ENCODE assay signal across 14 mouse cellular contexts in genomic region chr15:85662673-85663072, GRCm38 (mm10).
"Had no signal": no experiment of that assay in that cellular context is flagged by ENCODE, and none has a peak within 500 bp of the region (broad histone marks: within the 10 kb centered on the region; RNA-seq: fewer than 3 reads in every experiment).

No protein-coding gene starts in this region.

- DNase-seq: kidney, adult 9 months; kidney, postnatal 4 days; liver; liver, embryonic 13.5 days; liver, postnatal 0 days; lung, postnatal 36 days; midbrain, embryonic 14.5 days; right cerebral cortex, postnatal 14 days; thymus, postnatal 4 days had no signal

- H3K4me2 ChIP-seq: limb, embryonic 12.5 days; liver, embryonic 13.5 days; neural tube, embryonic 13.5 days had no signal

- H3K27ac ChIP-seq: kidney, postnatal 0 days; limb, embryonic 12.5 days; liver, embryonic 13.5 days; midbrain, embryonic 10.5 days had no signal

- H3K36me3 ChIP-seq: liver, embryonic 13.5 days; midbrain, embryonic 10.5 days had no signal

- ATAC-seq: intestine, postnatal 0 days; liver, postnatal 0 days had no signal

- H3K4me3 ChIP-seq: limb, embryonic 12.5 days; liver, embryonic 13.5 days; midbrain, embryonic 10.5 days; neural tube, embryonic 13.5 days had no signal
